Mouse (Mus musculus) intestine, embryonic 14.5 days (tissue): ENCODE measurements around the gene Treml2. TPM values are rescaled to one million over a fixed set of nuclear protein-coding genes. Genes with fewer than 3 reads are reported as not detected.

ENCODE experiments used
- ATAC-seq: fragments of 200-750 bp; cut with Nextera tagmentation; replicated peaks from 2 replicates; pipeline ENCODE4 v1.8.0; 2017; ENCODE audit warnings: low read depth, moderate number of reproducible peaks, moderate TSS enrichment, moderate library complexity; ENCODE audit not compliant: low FRiP score, low TSS enrichment
- DNase-seq: peaks from one replicate; pipeline ENCODE4 v3.0.0-alpha.2; 2018; ENCODE audit warnings: low spot score
- H3K27ac ChIP-seq: fragments of 300-500 bp; sonication (generic); 2 replicates; pipeline ENCODE4 v1.5.1; 2014; ENCODE audit warnings: low read depth, mild to moderate bottlenecking, control low read depth
- H3K27me3 ChIP-seq: fragments of 300-500 bp; sonication (generic); replicated peaks from 2 replicates; pipeline ENCODE4 v1.6.1; 2014; ENCODE audit warnings: low read length, control low read depth; ENCODE audit not compliant: control insufficient read depth, insufficient read depth
- H3K36me3 ChIP-seq: fragments of 300-500 bp; sonication (generic); 2 replicates; pipeline ENCODE4 v1.6.1; 2014; ENCODE audit warnings: low read length, control low read depth; ENCODE audit not compliant: control insufficient read depth, insufficient read depth
- H3K4me1 ChIP-seq: fragments of 300-500 bp; sonication (generic); replicated peaks from 2 replicates; pipeline ENCODE4 v1.6.1; 2014; ENCODE audit warnings: low read length, control low read depth, mixed read lengths; ENCODE audit not compliant: control insufficient read depth, insufficient read depth
- H3K4me2 ChIP-seq: fragments of 300-500 bp; sonication (generic); 2 replicates; pipeline ENCODE4 v1.6.1; 2014; ENCODE audit warnings: low read length
- H3K4me3 ChIP-seq: fragments of 300-500 bp; sonication (generic); 2 replicates; pipeline ENCODE4 v1.5.1; 2014; ENCODE audit warnings: low read depth, low read length, control low read depth, mixed read lengths
- H3K9ac ChIP-seq: fragments of 300-500 bp; sonication (generic); 2 replicates; pipeline ENCODE4 v1.6.1; 2014; ENCODE audit warnings: mild to moderate bottlenecking, low read length
- H3K9me3 ChIP-seq: fragments of 300-500 bp; sonication (generic); 2 replicates; pipeline ENCODE4 v1.6.1; 2016; ENCODE audit warnings: low read length, control low read depth; ENCODE audit not compliant: control insufficient read depth
- WGBS: fragments of 180-500 bp; shearing (Covaris S2); extraction: QIAGEN DNeasy Blood & Tissue Kit; methylation state at CpG from one replicate; pipeline ENCODE4 v1.1.7; 2014; 5-methylcytosine and 5-hydroxymethylcytosine counted together
- polyA plus RNA-seq: library from polyadenylated mRNA; unstranded; fragments of >200 nt; fragmentation: Nextera tagmentation; extraction: Ambion mirVana; gene quantifications from 2 replicates; pipeline ENCODE4 v1.2.1, GENCODE M21; 2014

Gene Treml2
- polyA plus RNA-seq, 1 experiment from 2014 or later: 0.11 TPM

DNA sequence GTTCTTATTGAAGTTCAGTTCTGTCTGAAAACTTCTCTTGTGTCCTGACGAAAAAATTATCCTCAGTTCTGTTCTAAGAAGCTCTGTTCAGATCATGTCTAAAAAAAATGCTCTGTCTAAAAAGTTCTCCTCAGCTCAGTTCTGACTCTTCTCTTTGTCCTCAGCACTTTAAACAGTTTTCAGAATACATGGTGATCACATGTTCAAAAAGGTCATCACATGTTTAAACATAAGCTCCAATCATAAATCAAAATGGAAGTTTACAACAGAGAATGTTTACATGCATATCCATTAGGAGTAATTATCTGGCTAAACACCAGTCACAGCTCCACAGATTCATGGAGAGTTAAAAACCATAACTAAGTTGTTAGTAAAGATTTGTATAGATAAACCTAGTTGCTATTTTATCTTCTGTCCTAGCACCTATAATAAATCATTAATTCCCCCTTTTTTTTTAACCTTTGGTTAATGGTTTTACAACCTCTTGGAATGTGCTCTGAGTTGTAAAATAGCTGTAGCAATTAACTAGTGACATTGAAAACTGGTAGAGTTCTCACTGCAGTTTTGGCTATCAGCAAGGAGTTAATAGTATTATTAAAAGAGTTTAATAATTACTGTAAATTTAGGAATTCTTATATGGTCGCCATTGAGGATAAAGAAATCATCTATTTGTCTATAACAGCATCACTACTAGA is 32.5 kb upstream of the Treml2 start:
- peak overlapping the region; percentile 79 for H3K27ac ChIP-seq
- H3K4me3 ChIP-seq: no peak overlapping the region
- no peaks in the 10 kb centered on the region for H3K27me3 ChIP-seq
- peaks cover 10% of the 10 kb centered on the region for H3K4me1 ChIP-seq
- H3K36me3 ChIP-seq: no peaks in the 10 kb centered on the region
- no peak overlapping the region for H3K9ac ChIP-seq
- 0 out of 2 replicates have a peak overlapping the region, but pooled peaks have one; percentile 27 for H3K4me2 ChIP-seq
- peak; percentile 55; the same call in 1 of the 2 replicates for ATAC-seq
- 6% methylated on average over 2 of the region's 2 CpGs for WGBS
- no peaks in the 10 kb centered on the region for H3K9me3 ChIP-seq
- DNase-seq: no peak

DNA sequence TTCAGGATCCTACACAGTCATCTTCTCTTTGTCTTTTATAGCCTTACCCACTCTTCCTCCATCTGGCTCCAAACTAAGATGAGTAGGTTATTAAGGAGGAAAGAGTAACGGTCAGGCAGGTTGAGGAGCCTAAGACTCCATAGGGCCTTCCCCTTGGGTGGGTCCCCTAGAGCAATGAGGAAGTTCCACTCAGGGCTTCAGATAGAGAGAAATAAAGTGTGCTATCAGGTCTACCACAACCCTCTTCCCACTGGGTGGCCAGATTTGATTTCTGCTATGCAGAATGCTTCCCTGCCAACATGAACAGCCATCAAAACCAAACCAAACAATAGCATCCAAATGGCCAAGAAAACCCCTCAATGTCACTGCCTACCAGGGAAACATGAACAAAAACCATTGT is 31.7 kb upstream of the Treml2 start:
- 65% methylated on average over 1 of the region's 1 CpGs for WGBS
- H3K4me3 ChIP-seq: no peak overlapping the region
- H3K36me3 ChIP-seq: no peaks in the 10 kb centered on the region
- no peak for DNase-seq
- no peak for ATAC-seq
- peaks cover 10% of the 10 kb centered on the region for H3K4me1 ChIP-seq
- no peak overlapping the region for H3K9ac ChIP-seq
- H3K9me3 ChIP-seq: no peaks in the 10 kb centered on the region
- H3K27me3 ChIP-seq: no peaks in the 10 kb centered on the region
- H3K4me2 ChIP-seq: no peak overlapping the region
- H3K27ac ChIP-seq: no peak overlapping the region

DNA sequence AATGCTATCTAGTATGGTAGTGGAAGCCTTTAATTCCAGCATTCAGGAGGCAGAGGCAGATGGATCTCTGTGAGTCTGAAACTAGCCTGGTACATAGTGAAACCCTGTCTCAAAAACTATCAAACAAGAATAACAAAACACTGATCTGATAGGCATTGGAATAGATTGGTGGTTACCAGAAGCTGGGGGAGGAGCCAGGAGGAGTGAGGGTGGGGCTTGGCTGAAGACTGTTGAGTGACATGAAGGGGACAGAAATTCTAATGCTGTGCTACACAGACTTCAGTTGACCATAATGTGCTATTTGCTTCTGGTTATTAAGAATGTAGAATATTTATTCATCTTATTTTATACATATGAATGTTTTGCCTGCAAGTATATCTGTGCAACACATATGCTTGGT is 31.0 kb upstream of the Treml2 start:
- ATAC-seq: no peak
- Histone ChIP-seq H3K27ac (no peak overlapping the region), H3K36me3 (no peaks in the 10 kb centered on the region)

DNA sequence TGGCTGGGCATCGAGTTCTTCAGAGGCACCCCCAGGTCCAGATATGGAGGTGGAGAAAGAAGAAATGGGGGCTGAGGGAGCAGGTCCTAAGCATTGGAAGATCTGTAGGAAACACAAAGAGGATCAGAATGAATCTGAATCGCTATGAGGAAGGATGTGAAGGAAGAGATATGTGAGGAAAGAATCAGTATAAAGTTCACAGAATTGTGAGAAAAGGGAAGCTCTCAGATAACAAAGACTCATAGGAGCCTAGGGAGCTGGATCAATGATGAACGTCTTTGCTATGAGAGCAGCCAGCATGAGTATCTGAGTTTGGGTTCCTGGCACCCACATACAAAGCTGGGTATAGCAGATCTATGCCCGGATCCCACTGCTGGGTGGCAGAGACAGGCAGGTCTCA is 29.5 kb upstream of the Treml2 start:
- no peaks in the 10 kb centered on the region for H3K9me3 ChIP-seq
- no peaks in the 10 kb centered on the region for H3K36me3 ChIP-seq
- H3K4me2 ChIP-seq: no peak overlapping the region
- DNase-seq: no peak
- no peaks in the 10 kb centered on the region for H3K27me3 ChIP-seq
- ATAC-seq: no peak
- WGBS: 84% methylated on average over 4 of the region's 4 CpGs
- H3K4me1 ChIP-seq: peaks cover 10% of the 10 kb centered on the region
- H3K4me3 ChIP-seq: no peak overlapping the region
- no peak overlapping the region for H3K9ac ChIP-seq
- H3K27ac ChIP-seq: no peak overlapping the region

More for the DNA sequence above, 31.0 kb upstream of the Treml2 start:
- Histone ChIP-seq H3K4me1 (peaks cover 10% of the 10 kb centered on the region), H3K9ac (no peak overlapping the region), H3K9me3 (no peaks in the 10 kb centered on the region), H3K4me2 (no peak overlapping the region), H3K27me3 (no peaks in the 10 kb centered on the region), H3K4me3 (no peak overlapping the region)
- no peak for DNase-seq

DNA sequence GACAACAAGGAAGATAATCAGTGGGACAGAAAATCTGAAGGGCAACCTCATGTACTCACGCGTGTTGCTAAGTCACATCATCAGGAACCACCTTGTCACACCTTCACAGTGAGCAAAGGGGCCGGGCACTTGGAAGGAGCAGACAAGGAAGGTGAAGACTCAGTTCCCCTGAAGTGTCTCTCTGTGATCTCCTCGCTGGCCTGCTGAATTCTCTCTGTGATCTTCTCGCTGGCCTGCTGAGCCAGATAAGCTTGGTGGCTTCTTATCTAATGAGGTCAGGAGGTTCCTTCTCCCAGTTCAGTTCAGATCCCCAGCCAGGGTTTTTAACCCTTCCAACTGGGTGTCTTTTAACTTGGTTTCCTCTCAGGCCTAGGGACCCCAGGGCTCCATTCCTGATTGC is 27.1 kb upstream of the Treml2 start:
- Histone ChIP-seq H3K27me3 (no peaks in the 10 kb centered on the region), H3K9ac (no peak overlapping the region), H3K4me1 (no peaks in the 10 kb centered on the region), H3K36me3 (no peaks in the 10 kb centered on the region), H3K27ac (no peak overlapping the region), H3K4me2 (no peak overlapping the region), H3K9me3 (no peaks in the 10 kb centered on the region), H3K4me3 (no peak overlapping the region)
- DNase-seq (no peak), ATAC-seq (no peak; the same call in 1 of the 2 replicates)
- 58% methylated on average over 5 of the region's 5 CpGs for WGBS

DNA sequence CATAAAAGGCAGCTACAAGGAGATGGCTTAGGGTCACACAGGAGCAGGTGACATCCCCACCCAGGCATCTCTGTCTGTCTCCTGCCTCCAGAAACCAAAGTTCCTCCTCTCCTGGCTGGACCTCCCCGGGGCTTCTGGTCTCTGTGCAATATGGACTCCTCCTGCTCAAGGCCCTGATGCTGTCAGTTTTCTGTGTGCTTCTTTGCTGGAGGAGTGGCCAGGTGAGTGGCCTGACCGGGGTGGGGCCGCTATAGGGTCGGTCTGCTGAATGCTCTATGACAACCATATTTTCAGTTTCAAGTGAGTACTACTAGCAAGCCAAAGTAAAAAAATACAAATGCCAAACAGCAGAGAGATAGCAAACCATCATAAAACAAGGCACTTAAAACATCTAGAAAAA is 26.7 kb upstream of the Treml2 start:
- H3K4me1 ChIP-seq: no peaks in the 10 kb centered on the region
- ATAC-seq (peak; percentile 64; the same call in 1 of the 2 replicates), DNase-seq (no peak)
- no peaks in the 10 kb centered on the region for H3K9me3 ChIP-seq
- H3K36me3 ChIP-seq: no peaks in the 10 kb centered on the region
- no peak overlapping the region for H3K4me2 ChIP-seq
- no peak overlapping the region for H3K9ac ChIP-seq
- H3K4me3 ChIP-seq: no peak overlapping the region
- no peak overlapping the region for H3K27ac ChIP-seq
- WGBS: 77% methylated on average over 4 of the region's 4 CpGs
- no peaks in the 10 kb centered on the region for H3K27me3 ChIP-seq

DNA sequence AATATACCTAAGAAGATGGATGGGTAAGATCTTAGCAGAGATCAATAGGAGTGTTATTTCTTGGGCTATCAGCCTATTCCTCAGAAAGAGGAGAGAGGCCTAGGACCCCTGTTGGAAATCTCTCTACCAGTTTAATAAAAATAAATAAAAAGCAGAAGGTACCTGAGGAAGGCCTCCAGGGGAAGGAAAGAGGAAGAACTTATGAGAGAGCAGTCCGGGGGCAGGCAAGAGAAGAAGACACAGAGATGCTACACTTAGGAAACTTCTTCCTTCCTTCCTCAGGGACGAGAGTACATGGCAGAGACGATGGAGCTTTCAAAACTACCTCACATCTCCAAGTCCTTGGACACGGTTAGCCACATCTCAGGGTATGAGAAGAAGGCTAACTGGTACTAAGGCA is 25.2 kb upstream of the Treml2 start:
- H3K27me3 ChIP-seq: no peaks in the 10 kb centered on the region
- H3K27ac ChIP-seq: no peak overlapping the region
- no peak for ATAC-seq
- H3K9ac ChIP-seq: no peak overlapping the region
- WGBS: 91% methylated on average over 4 of the region's 4 CpGs
- H3K4me2 ChIP-seq: no peak overlapping the region
- H3K4me3 ChIP-seq: no peak overlapping the region
- H3K36me3 ChIP-seq: no peaks in the 10 kb centered on the region
- DNase-seq: no peak
- H3K4me1 ChIP-seq: no peaks in the 10 kb centered on the region
- H3K9me3 ChIP-seq: no peaks in the 10 kb centered on the region

DNA sequence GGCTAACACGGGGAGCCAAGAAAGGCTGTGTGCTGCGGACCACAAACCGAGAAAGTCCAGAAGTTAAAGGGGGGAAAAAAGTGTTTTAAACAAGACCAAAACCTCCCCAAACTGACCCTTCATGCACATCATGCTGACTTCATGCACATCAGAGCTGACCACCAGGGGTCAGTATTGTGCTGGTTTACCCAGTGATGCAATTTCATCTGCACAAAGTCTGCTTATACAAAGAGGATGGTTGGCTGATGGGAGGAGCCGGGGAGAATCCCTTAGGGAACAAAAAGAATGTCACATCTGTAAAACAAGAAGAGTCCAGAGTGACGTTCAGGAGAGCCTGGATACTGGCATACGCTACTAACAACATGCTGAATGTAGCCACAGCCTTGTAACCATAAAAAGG is 24.4 kb upstream of the Treml2 start:
- Histone ChIP-seq H3K4me2 (no peak overlapping the region), H3K4me3 (no peak overlapping the region), H3K4me1 (no peaks in the 10 kb centered on the region), H3K36me3 (no peaks in the 10 kb centered on the region), H3K27me3 (no peaks in the 10 kb centered on the region), H3K9me3 (no peaks in the 10 kb centered on the region), H3K27ac (no peak overlapping the region), H3K9ac (no peak overlapping the region)
- ATAC-seq (no peak; the same call in 1 of the 2 replicates), DNase-seq (peak; percentile 89)
- 39% methylated on average over 6 of the region's 6 CpGs for WGBS

DNA sequence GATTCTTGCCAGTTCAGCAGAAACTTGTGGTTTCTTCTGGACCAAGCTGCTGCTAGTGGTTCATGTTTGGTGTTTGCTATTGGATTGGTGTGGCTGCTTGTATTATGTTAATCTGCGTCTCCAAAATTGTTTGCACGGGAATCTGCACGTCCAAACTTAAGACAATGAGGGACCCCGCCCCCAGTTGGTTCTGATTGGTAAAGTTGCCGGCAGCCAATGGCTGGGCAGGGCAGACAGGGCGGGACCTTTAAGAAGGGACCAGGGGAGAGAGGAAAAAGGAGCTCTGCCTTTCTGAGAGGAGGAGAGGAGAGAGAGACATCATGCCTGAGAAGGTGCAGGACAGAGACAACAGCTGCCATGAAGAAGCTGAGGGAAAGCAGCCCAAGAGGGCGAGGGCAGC is 23.6 kb upstream of the Treml2 start:
- Histone ChIP-seq H3K9me3 (no peaks in the 10 kb centered on the region), H3K27me3 (no peaks in the 10 kb centered on the region), H3K4me1 (no peaks in the 10 kb centered on the region), H3K9ac (no peak overlapping the region), H3K4me2 (no peak overlapping the region), H3K27ac (no peak overlapping the region), H3K36me3 (no peaks in the 10 kb centered on the region), H3K4me3 (no peak overlapping the region)
- ATAC-seq (no peak), DNase-seq (no peak)
- WGBS: 66% methylated on average over 7 of the region's 7 CpGs
